Mouse (Mus musculus) monocyte, adult 2 months (primary cell): ENCODE results near the gene Ctnnd2.
"Not testable (repeated sequence)": the region's sequence is repeated elsewhere in the genome, so short reads cannot be mapped to it uniquely, and the experiment has no call there.

Source experiments
- DNase-seq, 2 experiments: peaks; one replicate each; pipeline ENCODE4 v3.0.0; 2022; ENCODE audit warnings: low spot score in 2 of 2, low read depth in 1 of 2

Gene Ctnnd2

DNA sequence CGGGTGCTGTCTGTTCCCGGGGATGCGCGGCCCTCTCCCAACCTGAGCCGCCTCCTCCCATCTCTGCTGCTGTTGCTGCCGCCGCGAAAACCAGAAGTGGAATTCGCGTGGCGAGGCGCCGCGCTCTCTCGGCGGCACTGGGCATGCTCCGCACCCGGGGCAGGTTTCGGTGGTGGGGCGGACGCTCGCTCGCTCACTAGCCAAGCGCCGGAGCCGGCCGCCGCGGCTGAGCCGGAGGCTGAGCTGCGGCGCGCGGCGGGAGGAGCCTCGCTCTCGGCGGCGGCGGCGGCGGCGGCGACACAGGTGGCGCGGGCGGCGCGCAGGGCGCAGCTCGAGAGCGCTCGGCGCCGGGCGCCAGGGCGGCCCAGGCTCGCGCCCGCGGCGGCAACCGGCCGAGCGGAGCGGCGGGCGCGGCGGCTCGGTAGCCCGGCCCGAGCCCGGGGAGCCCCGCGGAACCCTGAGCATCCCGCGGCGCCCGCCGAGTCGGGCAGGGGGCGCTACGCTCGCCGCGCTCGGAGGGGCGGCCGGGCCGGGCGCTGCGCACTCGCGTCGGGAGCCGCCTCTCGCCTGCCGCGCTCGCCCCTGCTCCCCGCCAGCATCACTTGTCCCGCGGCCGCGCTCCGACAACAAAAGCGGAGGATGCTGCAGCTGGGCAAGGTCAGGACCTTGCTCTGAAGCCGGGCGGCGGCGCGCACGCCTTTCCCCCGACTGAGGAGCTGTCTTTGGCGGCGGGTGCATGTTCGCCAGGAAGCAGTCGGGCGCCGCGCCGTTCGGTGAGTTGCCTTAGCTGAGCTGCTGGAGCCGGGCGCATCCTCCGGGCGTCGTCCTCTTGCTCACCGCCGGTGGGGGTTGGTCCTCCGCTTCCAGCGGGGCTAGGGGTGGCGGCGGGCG is at the start of gene Ctnnd2:
Gene Ctnnd2, plus strand, starts transcription at position 203 of the 891 bp plus-strand sequence.
- DNase-seq = no peak

DNA sequence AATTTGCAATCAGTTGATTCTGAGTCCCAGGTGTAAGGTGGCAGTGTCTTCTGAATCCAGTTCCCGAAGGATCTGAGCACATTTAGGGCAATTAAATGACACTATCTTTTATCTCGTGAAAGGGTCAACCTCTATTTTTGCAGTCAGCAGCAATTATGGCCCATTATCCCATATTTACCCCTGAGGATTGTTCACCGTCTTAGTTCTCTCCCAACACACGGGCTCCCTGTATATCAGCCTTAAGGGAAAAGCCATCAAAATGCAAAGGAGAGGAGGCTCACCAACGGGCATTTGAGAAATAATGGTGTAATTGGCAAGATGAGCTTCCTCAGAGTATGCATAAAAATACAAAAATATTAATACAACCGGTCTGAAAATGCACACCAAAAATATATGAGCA is 41.7 kb upstream of the Ctnnd2 start:
- no peak for DNase-seq

DNA sequence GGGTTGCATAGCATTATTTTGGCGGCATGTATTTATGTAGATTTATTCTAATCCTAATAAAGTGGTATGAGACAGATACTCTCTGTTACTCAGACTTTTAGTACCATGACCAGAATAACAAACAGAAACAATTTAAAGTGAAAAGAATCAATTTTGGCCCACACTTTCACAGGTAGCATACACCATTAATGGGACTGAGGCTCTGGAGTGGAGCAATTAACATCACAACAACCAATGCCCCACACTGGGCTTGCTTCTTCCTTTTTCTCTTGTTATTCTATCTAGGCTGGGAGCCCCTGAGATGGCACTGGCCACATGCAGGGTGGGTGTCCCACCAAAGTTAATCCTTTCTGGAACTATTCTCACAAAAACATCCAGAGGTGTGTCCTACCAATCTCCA is 32.8 kb upstream of the Ctnnd2 start:
- not testable (repeated sequence) for DNase-seq

DNA sequence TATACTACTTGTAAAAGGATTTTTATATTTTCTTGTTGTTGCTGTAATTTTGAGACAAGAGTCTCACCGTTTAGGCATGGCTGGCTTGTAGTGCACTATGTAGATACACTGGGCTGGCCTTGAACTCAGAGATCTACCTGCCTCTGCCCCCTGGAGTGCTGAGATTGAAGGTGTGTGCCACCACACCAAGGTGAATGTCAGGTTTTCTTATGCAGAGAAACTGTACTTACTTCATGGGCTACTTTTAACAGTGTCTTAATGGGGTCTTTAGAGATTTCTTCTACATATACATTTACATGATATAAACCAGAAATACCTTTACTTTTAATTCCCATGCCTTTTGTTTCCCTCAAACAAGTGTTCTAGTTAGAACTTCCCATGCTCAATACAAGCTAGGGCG is 27.0 kb upstream of the Ctnnd2 start:
- no peak for DNase-seq

DNA sequence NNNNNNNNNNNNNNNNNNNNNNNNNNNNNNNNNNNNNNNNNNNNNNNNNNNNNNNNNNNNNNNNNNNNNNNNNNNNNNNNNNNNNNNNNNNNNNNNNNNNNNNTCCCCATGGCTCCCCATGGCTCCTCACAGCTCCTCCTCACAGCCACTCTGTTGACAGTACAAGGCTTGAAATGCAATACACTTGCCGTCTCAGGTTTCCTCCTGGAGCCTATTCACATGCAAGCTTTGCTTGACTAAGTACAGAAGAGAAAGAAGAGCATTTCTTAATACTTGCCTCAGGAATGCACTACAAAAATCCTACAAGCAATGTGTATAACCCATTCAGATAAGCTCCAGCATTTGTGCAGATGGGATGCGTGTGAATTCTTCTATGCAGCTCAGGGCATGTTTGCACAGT is 20.2 kb upstream of the Ctnnd2 start:
- DNase-seq = no peak

DNA sequence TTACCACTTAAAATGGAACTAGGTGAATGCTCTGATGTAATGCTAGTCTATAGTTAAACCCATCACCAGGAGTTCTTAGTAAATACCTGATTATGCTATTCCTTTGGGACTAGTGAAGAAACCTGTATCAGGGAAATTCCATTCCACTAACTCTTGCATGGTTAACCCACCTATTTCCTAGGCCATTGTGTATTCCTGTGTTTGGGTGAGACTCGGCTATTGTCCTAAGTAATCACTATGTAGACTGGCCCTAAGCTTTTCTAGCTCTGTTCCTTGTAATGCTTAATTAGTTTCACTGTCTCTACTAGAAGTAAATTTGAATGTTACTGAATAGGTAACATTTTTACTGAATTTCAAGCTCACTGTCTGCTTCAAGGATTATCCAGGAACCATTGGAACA is 14.4 kb upstream of the Ctnnd2 start:
- DNase-seq = no peak

DNA sequence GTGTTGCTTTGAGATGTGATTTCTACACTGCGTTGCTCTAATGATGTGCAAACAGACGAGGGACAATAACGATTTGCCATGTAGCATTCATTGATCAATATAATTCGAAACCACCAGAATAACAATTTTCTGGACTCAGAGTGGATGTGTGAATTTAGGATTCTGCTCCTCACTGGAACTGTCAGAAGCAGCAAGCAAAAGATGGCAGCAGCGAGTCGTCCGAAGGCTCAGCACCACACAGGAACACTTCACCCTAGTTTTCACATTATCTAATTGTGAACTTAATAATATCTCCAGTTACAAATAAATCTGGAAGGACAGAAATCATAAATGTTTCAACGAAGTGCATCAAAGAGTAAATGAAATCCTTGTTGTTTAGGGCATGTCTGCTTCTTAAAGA is 2.4 kb upstream of the Ctnnd2 start:
- no peak for DNase-seq

DNA sequence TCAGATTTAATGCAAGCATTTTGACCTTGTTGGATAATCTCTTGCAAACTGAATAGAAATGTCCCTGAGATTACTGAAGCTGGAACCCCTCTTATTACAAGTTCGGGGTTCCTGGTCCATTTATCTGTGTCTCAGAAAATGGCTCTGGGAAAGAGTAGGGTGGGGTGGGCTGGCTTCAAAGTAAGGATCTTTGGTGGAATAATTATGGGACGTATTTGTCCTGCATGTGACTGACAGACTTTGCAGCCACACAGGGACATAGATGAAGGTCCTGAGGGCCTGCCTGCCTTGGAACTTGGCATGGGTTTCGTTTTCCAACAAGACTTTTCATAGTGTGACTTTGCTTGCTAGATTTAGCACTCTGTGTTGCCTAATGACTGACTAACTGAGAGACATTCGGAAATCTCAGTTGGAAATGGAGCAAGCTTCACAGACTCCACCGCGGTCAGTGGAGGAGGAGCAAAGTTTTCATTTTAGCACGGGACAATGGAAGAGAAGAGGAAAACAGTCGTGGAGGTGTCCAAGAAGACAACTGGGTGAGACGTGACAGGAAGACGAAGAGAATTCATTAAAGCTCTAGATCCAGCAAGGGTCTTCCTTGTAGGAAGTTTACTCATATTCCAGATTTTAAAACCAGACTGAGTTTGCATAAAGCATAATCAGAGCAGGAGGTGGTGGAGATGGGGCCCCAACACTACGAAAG is 749 bp upstream of the Ctnnd2 start:
- DNase-seq = no peak

DNA sequence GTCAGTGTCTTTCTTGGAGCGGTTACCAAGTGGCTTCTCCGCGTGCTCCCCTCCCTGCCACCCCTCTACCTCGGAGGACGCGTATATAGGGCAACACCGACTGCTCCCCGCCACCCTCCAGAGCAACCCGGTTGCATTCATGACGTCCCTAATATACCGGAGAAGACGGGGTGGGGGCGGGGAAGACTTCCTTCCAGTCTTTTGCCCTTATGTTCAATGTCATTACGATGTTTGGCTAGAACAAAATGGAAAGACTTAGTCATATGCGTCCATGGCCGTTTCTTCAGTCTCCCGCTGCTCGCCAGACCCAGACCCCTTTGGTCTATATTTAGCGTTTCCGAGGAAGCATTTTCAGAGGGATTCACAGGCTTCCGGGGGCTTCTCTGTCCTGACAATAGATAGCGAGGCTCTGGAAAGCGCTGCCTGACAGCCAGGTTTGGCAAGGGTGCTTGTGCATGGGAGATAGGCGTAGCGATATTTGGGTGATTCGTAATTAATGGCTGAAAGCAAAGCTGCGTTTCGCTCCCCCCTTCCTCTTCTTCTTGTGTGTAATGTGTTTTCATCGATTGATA is 1.1 kb downstream of the Ctnnd2 start:
- DNase-seq = no peak

DNA sequence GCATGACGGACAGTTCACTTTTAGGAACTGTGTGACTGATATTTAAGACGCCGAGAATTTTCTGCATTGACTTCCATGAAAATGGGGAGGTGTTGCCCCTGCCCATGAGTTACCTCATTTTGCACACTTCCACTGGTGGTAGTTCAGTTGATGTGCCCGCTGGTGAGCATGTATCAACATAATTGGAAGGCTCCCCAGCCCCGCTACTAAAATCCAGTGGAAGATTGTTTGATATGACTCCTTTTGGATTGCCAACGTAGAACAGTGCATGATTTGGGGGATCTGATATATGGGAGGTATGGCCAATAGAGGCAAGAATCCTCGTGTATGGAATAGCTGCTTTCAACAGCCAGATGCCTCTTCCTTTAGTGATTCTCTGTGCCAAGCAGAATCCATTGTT is 1.9 kb downstream of the Ctnnd2 start:
- no peak for DNase-seq

DNA sequence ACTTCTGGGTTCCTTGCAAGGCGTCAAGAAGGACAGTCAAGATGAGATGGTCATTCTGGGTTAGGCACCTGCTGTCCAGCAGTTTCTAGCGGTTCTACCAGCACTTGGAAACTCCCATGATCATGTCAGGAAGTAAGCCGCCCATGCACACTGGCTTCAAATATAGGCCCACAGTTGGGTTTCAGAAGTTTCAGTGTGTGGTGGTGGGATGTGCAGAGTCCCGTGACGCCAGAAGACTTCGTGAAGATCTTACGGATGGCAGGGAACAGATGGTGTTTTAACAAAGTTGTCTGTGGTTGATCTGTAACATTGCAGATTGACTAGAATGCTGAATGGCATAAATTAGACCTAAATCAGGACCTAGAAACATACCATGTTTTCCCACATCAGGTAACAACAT is 11.6 kb downstream of the Ctnnd2 start:
- no peak for DNase-seq

DNA sequence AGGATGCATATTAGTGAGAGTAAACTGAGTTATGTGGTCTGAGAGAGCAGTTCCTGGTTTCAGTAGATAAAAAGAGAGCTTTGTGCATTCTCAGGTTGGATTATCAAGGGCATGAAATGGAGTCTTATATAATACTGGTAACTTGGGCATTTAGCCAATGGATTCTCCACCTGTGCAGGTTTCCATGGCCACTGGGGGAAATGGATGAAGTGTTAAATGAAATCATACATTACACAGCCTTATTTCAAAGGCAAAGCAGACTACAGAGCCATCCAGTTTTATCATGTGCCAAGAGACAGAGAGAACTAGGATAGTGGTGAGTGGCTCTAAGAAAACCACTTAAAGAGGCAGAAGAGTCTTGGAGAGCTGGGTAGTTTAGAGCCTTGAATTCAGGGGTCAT is 18.5 kb downstream of the Ctnnd2 start:
- no peak for DNase-seq

DNA sequence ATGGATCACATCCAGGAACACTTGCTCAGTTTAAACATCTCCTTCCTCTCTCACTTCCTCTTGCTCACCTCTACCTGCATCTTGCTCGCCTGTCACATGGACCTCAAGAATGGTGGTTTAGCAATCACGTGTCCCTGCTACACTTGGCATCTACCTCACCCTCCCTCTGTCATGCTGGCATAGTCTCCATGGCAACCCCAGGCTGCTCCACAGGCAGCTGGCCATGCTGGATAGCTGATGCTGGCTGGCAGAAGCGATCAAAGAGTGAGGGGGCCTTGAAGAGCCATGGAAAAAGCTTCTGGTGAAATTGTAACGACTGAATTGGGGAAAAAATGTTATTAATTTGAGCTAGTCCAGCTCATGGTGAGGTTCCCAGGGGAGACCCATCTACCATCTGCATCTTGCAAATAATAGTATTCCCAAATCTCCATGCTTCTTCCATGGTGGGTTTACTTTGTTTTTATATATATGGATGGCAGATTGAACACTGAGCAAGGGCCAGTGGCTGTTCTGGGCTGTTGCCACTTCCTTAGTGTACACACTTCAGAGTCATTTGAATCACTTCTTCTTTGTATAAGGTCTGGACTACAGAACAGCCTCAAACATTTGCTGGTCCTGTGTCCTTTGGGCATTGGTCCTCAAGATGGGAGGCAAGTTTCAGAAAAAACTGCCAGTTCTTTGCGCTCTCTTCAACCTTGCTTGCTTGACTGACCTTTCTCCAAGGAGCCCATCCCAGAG is 19.7 kb downstream of the Ctnnd2 start:
- no peak for DNase-seq

DNA sequence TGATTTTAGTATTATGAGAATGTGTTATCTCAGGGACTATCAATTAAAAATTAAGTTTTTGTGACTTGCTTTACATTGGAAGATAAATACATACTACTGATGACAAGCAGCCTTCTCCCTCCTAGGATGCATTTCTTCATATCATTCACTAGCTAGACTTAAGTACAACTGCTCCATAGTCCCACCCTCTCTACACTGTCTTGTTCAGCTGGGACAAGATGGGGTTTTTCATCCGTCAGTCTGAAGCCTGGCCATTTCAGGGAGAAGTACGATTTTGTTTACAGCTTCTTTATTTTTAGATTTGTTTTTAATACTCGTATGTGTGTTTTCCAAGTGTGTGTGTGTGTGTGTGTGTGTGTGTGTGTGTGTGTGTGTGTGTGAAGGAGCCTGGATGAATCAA is 26.0 kb downstream of the Ctnnd2 start:
- DNase-seq = no peak

DNA sequence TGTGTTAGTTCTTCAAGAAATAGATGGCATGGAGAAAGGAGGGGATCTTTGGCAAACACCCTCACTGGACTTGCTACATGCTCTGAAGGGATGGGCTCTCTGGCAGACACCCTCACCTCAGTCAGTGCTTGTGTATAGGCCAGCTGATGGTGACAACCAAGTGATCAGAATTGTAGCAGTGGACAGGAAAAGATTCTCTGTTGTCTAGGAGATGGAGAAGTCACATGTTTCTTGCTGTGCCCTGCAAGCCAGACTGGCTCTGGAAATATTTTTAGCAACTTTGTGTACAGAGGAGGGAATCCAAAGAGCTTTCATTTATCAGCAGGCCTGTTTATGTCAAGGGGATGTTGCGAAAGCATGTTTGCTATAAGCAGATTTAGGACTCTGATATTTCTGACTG is 27.4 kb downstream of the Ctnnd2 start:
- DNase-seq = no peak

DNA sequence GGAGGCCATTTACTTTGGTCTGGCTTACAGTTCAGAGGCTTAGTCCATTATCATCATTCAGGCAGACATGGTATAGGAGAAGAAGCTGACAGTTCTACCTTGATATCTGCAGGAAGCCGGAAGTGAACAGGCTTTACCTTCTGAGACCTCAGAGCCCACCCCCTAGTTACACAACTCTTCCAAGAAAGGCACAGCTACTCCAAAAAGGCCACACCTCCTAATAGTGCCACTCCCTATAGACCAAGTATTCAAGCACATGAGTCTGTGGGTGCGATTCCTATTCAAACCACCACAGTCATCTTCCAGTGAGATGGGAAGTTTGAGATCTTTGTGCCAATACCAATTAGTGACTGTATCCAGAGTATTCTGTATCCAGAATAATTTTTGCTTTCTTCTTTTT is 28.8 kb downstream of the Ctnnd2 start:
- no peak for DNase-seq

DNA sequence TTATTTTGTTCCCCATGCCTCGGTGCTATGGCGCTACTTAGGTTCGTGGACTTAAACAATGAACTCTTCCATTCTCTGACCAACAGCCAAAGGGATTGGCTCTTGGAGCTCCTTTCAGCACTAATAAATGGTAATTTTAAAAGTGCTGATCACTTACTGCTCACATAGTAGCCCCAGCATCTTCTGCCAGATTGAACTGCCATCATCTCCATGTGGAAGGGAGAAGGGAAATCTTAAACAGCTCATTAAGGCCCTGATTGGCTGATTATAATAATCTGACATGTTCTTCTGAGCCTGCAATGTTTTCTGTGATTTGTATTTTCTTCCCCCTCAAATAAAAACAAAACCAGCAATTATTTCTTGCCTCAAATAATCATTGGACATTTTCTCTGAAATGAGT is 29.2 kb downstream of the Ctnnd2 start:
- DNase-seq = no peak

DNA sequence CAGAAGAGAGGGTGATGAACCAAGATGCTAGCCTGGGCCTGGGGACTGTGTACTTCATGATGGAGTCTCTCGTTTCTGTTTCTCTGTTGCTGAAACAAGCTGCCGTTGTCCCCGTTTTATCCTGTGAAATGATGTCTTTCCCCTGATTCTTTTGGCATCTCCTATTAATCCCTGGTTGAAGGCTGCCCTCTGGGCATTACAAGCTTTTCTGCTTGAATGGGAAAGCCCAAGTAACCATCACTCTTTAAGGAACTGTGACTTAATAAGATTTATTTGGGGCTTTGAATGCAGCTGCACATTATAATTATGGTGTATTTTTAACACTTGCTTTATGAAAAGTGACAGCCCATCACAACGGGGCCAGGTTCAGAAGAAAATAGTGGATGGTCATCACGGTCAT is 40.4 kb downstream of the Ctnnd2 start:
- no peak for DNase-seq

DNA sequence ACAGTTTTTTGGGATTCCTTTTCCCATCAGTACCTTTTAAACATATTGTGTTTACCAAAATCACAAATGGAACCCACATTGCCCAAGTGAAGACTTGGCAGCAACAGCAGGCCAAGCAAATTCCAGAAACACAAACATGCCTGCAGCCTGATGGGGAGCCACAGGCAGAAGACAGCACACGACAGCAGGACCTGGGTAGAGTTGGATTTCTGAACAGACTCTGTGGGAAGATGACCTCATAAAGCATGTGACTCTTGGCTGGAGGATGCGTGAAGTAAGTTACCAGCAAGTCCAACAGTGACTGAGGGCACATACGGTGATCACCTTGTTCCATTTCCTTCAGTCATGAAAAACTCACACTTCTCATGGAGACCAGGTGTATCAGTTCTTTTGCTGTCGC is 43.5 kb downstream of the Ctnnd2 start:
- no peak for DNase-seq

DNA sequence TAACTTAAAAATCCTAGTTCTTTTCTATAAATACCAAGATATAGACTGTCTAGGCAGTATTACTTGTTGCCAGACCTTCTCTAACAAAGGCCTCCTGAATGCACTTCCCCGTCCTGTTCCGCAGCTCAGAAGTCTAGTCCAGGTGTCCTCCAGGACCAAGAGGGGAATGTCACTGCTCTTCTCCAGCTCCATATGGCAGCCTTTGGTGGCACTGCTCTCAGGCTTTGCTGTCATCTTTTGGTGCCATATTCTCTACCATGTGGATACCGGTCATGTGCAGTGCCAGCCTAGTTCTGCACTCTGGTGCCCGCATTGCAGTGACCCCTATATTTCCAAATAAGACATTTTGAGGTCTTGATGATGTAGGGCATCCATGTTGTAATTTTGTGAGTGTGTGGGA is 56.7 kb downstream of the Ctnnd2 start:
- no peak for DNase-seq

DNA sequence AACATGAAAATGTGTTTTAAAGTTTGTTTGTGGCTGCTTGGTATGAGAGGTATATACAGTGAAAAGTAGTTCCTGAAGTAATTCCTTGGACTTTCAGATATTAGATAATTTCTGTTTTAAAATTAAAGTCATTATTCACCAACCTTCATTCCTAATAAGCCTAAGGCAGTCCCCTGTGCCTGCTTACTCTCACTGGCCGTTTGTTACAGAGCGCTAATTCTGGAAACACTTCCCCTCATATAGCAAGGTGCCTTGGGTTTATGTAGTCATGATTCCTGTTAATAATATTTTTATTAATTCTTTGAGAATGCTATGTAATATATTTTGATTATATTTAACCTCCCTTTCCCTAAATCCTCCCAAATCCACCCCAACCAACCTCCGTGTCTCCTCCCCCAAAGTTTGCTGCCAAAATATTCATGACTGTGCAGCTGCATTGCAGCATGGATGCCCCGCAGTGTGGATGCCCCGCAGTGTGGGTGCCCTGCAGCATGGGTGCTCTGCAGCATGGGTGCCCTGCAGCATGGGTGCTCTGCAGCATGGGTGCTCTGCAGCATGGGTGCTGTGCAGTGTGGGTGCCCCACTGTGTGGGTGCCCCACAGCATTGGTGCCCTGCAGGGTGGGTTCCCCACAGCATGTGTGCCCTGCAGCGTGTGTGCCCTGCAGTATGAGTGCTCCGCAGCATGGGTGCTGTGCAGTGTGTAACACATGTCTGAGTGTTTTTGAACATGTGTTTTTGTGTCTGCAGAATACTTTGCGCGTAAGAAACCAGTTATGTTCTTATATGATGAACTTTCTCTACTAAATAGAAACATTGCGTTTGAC is 63.0 kb downstream of the Ctnnd2 start:
- DNase-seq = no peak
